Mouse (Mus musculus) gastrocnemius, postnatal 14 days (tissue): ENCODE measurements around the gene Ankrd33. TPM values are rescaled to one million over a fixed set of nuclear protein-coding genes. Genes with fewer than 3 reads are reported as not detected.

Experiments used
- DNase-seq: peaks from one replicate; pipeline ENCODE4 v3.0.0; 2021; ENCODE audit warnings: mixed read lengths
- intact Hi-C: fragments of 180-260 bp; cut with DNase I; formaldehyde crosslinking; loops from one replicate; pipeline ENCODE4 v1.15.1; 2025; ENCODE audit warnings: low total_unique reads
- long read RNA-seq, 2 experiments: library from polyadenylated mRNA; stranded (forward); transcript quantifications; one replicate each; pipeline ENCODE4 v2.0.0; 2021
- total RNA-seq, 2 experiments: library from RNA; stranded (reverse); gene quantifications; 2 replicates each; pipeline ENCODE4 v1.2.3; 2021

Gene Ankrd33
- total RNA-seq, result not detected
- long read RNA-seq, experiment 1, result 0 reads
- long read RNA-seq, experiment 2, result 0 reads

GRCm38 (mm10) chr15:101115511-101116110 is at the start of gene Ankrd33:
Gene Ankrd33, plus strand, starts transcription at chr15:101115755.
- DNase-seq, result no peak
- intact Hi-C loops, result no loop called here

DNA sequence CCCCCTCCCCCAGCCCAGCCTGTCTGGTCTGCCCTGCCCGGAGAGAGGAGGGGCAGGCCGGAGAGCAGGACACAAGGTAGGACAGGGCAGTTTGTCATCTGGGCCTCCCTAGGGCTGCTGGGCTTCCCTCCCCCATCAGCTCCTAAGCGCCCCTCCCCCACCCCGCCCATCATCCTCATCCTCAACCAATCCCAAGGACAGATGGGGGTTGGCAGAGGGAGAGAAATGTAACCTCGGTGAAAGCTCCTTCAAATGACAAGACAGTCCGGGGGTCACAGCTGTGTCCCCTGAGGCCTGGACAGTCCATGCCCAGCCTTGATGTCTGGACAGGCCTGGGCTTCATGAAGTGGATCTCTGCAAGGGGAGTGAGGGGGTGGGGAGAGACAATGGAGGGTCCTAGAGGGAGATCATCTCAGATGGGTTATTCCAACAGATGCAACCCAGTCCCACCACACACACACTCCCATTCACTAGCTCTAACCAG is 49.1 kb upstream of the Ankrd33 start:
- intact Hi-C loops, result no loop called here

GRCm38 (mm10) chr15:101066920-101067696 is 48.4 kb upstream of the Ankrd33 start:
- no peak for DNase-seq
- intact Hi-C loops, result no loop called here

More for the DNA sequence above, 49.1 kb upstream of the Ankrd33 start:
- no peak for DNase-seq

GRCm38 (mm10) chr15:101068029-101068428 is 47.5 kb upstream of the Ankrd33 start:
- no peak for DNase-seq
- intact Hi-C loops, result no loop called here

DNA sequence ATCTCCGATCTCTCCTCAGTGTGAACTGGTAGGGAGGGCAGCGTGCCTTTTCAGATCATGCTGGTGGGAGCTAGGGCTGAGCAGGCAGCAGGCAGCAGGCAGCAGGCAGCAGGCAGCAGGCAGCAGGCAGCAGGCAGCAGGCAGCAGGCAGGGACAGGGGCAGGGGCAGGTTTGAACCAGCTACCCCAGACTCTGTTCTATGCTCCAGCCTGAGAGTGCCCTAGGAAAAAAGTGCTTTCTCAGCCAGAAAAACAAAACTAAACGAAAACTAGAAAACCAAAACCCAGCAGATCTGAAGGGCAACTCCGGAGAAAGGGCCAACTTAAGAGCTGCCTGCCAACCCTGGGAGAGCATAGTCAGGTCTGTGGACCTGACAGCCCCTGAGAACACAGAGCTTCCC is 46.9 kb upstream of the Ankrd33 start:
- intact Hi-C loops, result no loop called here
- no peak for DNase-seq

- no peak for DNase-seq
- intact Hi-C loops, result no loop called here
Measured at GRCm38 (mm10) chr15:101069641-101070190, 45.8 kb upstream of the Ankrd33 start.

DNA sequence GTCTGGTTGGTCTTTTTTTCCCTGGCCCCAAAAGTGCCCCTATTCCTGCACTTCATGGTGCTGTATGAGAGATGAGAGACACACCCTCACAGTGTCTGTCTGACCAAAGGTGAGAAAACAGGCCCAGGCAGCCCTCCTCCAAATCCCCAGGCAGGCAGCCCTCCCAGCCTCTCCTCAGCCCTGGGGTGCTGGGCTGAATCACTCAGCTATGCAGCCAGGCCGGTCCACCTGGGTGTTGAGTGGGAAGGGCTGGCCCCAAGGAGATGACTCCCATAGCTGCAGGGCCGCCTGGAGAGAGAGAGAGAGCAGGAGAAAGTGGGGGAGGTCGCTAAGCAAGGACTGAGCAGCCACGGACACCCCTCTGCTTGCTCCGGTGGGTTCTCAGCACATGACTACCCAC is 44.8 kb upstream of the Ankrd33 start:
- intact Hi-C loops, result no loop called here
- DNase-seq, result no peak

DNA sequence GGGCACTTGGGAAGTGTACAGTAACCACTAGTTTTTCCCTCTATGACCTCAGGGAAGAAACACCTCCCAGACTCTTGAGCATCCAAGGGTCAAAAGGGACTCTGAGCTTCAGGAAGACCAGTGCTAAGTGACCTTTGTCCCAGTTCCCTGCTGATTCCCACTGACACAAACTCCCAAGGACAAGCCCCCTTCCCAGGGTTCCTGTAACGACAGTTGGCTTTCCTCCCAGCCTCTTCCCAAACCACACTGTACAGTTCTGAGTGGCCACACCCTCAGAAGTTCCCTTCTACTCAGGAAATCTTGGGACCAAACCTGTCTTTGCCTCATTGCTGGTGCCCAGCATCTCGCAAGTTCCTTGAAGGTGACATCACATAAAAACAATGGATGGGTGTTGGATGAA is 42.8 kb upstream of the Ankrd33 start:
- no peak for DNase-seq
- intact Hi-C loops, result no loop called here

GRCm38 (mm10) chr15:101074067-101074466 is 41.5 kb upstream of the Ankrd33 start:
- intact Hi-C loops, result no loop called here
- no peak for DNase-seq

DNA sequence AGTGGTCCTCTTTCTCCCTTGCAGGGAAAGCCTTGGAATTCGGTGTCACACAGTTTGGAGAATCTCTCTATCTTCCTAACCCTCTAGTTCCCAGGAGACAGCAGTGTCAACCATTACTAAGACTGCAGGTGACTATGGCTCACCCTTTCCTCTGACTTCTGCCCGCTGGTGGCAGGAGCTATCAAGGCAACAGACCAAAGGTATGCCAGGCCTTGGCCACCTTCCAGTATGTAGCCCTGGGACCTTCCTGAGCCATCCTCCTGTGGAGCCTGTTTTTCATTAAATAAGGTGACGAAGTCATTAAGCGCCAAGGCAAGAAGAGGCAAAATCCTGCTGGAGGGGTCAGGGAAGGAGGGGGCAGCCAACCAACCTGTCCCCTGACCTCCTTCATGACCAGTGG is 40.4 kb upstream of the Ankrd33 start:
- intact Hi-C loops, result no loop called here
- no peak for DNase-seq

GRCm38 (mm10) chr15:101075656-101076055 is 39.9 kb upstream of the Ankrd33 start:
- intact Hi-C loops, result no loop called here
- no peak for DNase-seq

DNA sequence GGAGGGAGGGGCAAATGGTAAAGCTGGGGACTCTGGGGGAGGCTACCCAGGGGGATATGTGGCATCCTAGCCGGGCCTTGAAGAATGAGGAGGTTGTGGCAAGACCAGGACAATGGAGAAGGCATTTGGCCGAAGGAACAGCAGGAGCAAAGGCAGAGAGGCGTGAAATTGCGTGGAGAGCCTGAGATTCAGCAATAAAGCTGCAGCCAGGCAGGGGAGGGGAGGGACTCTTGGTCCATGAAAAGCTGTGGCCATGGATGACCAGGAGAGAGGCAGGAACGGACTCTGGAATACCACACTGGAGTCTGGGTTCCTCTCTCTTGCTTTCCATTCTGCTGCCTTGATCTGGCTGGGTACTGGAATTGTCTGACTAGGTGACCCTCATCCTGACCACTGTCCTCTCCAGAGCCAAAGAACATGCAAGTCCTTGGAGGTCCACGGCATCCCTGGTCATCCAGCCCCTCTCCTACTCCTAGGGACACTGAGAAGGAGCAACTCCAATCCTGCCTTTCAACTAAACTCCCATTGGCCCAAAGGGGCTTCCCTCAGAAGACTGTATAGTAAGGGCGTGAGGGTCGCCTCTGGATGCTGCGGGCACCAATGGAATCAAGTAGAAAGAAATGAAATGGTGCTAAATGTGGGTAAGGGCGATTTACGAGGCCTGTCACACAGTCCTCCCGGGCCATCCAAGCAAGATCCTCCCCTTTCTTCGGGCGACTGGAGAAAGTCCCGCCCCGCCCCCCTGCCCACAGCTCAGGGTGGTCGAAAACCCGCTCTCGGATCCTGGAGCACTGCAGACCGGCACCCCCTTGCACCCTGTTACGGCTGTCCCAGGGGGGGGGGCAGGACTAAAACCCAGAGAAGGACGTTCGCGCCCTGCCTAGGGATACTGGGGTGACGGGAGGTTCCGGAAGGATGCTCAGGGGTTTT is 39.2 kb upstream of the Ankrd33 start:
- intact Hi-C loops, result no loop called here
- DNase-seq, result no peak

- no peak for DNase-seq
- intact Hi-C loops, result no loop called here
Measured at GRCm38 (mm10) chr15:101077001-101077812, 38.3 kb upstream of the Ankrd33 start.

DNA sequence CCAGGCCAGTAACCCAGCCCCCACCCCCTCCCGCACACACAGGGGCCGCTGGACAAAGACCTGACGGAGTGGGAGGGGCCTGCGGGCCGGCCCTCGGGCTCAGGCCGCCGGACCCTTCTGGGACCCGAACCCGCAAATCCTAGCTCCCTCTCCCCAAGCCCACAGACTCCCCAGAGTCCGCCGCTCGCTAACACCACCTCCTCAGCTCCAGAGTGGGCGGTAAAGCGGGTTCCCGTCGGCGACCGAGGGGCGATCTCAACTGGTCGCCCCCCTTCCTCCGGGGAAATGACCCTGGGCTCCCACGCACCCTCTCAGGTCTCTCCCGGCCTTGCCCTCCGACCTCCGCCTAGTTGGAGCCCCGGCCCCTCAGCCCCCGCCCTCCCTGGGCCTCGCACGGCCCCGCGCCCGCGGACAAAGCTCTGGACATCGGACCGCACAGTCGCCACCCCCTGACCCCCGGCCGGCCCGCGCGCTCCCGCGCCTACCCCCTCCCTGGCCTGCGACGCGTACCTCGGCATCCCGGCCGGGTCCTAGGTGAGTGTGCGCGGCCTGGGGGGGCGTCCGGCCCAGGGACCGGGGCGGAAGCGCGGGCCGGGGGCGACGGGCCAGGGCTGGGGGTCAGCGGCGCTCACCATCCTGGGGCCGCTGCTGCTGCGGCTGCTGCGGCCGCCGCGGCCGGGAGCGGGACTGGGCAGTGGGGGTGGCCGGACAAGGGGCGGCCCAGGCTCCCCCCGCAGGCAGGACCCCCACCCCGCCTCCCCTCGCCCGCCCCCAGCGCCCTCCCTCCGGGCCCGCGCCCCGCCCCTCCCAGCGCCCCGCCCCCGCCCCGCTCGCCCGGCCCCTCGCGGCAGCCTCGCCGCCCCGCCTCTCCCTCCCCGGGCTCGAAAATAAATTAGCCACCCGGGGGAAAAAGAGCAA is 37.5 kb upstream of the Ankrd33 start, which contains the start of gene Fignl2:
Gene Fignl2 (minus strand): TSS at position 755 of the 918 bp plus-strand sequence.
- intact Hi-C loops, result no loop called here
- peak; percentile 45 for DNase-seq

GRCm38 (mm10) chr15:101078731-101079156 is 36.8 kb upstream of the Ankrd33 start:
- intact Hi-C loops, result no loop called here
- peak; percentile 90 for DNase-seq

GRCm38 (mm10) chr15:101080031-101080520 is 35.5 kb upstream of the Ankrd33 start:
- intact Hi-C loops, result no loop called here
- DNase-seq, result no peak

DNA sequence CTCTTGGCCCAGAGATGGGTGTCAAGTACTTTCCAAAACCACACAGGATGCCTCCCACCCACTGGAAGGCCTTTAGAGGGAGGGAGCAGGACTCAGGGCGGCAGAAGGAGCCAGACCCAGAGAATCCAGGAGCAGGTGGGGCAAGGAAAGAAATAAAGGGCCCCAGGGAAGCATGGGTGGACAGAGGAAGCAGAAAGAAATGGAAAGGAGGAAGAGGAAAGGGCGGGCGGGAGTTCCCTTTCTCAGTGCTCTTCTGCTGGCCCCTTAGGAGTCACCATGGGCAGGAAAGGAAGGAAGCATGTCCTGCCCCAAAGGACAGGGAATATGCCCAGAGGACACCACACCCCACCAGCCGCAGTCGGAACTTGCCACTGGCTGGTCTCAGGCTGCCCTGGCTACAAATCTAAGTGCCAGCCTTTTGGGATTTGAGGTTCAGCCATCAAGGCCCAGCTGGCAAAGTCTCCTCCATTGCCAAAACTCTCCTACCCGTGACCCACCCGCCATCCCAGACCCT is 34.5 kb upstream of the Ankrd33 start:
- no peak for DNase-seq
- intact Hi-C loops, result no loop called here
